Mouse (Mus musculus): ENCODE results near the gene Adam22. TPM values are rescaled to one million over a fixed set of nuclear protein-coding genes. Genes with fewer than 3 reads are reported as not detected.

Adam22 gene
- 4.5 and 6.2 TPM in 2 replicates for polyA plus RNA-seq (2015; fragmentation: Nextera tagmentation; extraction: Ambion mirVana)

GRCm38 (mm10) chr5:8367614-8368327 is at the start of gene Adam22:
TSS of gene Adam22 (minus strand) at chr5:8368160.
- peaks cover 15% of the 10 kb centered on the region; the same call in 1 of the 2 replicates for H3K27me3 ChIP-seq (replicated peaks)
- H3K9ac ChIP-seq, result peak within 1 kb of the TSS; percentile 60
- peak within 1 kb of the TSS; percentile 95 for H3K4me2 ChIP-seq (replicated peaks)
- H3K36me3 ChIP-seq, result no peaks in the 10 kb centered on the region
- no peak within 1 kb of the TSS for H3K27ac ChIP-seq
- H3K9me3 ChIP-seq, result no peaks in the 10 kb centered on the region
- peak within 1 kb of the TSS; percentile 70 for H3K4me3 ChIP-seq (replicated peaks)
- ATAC-seq, result peak; percentile 92
- peaks cover 7% of the 10 kb centered on the region; the same call in 1 of the 2 replicates for H3K4me1 ChIP-seq (replicated peaks)
- under 1% methylated on average over 55 of the region's 55 CpGs for WGBS

- Histone ChIP-seq H3K4me2 (replicated peaks) (no peak overlapping the region), H3K9ac (no peak overlapping the region), H3K4me3 (replicated peaks) (no peak overlapping the region), H3K27me3 (replicated peaks) (no peaks in the 10 kb centered on the region), H3K4me1 (replicated peaks) (no peaks in the 10 kb centered on the region), H3K27ac (no peak overlapping the region), H3K9me3 (no peaks in the 10 kb centered on the region), H3K36me3 (peaks cover 4% of the 10 kb centered on the region; the same call in 1 of the 2 replicates)
- 68% methylated on average over 1 of the region's 1 CpGs for WGBS
- no peak for ATAC-seq
Measured at GRCm38 (mm10) chr5:8417443-8417842, 49.5 kb upstream of the Adam22 start.

- no peak for ATAC-seq
- Histone ChIP-seq H3K27me3 (replicated peaks) (no peaks in the 10 kb centered on the region), H3K36me3 (peaks cover 5% of the 10 kb centered on the region; the same call in 1 of the 2 replicates), H3K9ac (no peak overlapping the region), H3K4me3 (replicated peaks) (no peak overlapping the region), H3K27ac (no peak overlapping the region), H3K9me3 (no peaks in the 10 kb centered on the region), H3K4me1 (replicated peaks) (no peaks in the 10 kb centered on the region), H3K4me2 (replicated peaks) (no peak overlapping the region)
- WGBS, result 90% methylated on average over 3 of the region's 3 CpGs
Measured at GRCm38 (mm10) chr5:8416683-8417413, 48.9 kb upstream of the Adam22 start.

- Histone ChIP-seq H3K27me3 (replicated peaks) (no peaks in the 10 kb centered on the region), H3K36me3 (peaks cover 10% of the 10 kb centered on the region), H3K4me3 (replicated peaks) (no peak overlapping the region), H3K9me3 (no peaks in the 10 kb centered on the region), H3K4me2 (replicated peaks) (no peak overlapping the region), H3K27ac (no peak overlapping the region), H3K9ac (no peak overlapping the region), H3K4me1 (replicated peaks) (no peaks in the 10 kb centered on the region)
- no peak for ATAC-seq
- WGBS, result 91% methylated on average over 4 of the region's 4 CpGs
Measured at GRCm38 (mm10) chr5:8408746-8409145, 40.8 kb upstream of the Adam22 start.

- Histone ChIP-seq H3K4me1 (replicated peaks) (no peaks in the 10 kb centered on the region), H3K36me3 (peaks cover 12% of the 10 kb centered on the region), H3K27ac (no peak overlapping the region), H3K9me3 (no peaks in the 10 kb centered on the region), H3K9ac (no peak overlapping the region), H3K27me3 (replicated peaks) (no peaks in the 10 kb centered on the region), H3K4me3 (replicated peaks) (no peak overlapping the region), H3K4me2 (replicated peaks) (no peak overlapping the region)
- 94% methylated on average over 13 of the region's 13 CpGs for WGBS
- ATAC-seq, result no peak
Measured at GRCm38 (mm10) chr5:8397587-8398249, 29.8 kb upstream of the Adam22 start.

- Histone ChIP-seq H3K27ac (no peak overlapping the region), H3K9me3 (no peaks in the 10 kb centered on the region), H3K9ac (no peak overlapping the region), H3K4me3 (replicated peaks) (no peak overlapping the region), H3K36me3 (peaks cover 10% of the 10 kb centered on the region), H3K4me1 (replicated peaks) (no peaks in the 10 kb centered on the region), H3K27me3 (replicated peaks) (no peaks in the 10 kb centered on the region), H3K4me2 (replicated peaks) (no peak overlapping the region)
- 79% methylated on average over 1 of the region's 1 CpGs for whole genome bisulfite sequencing
- ATAC-seq, result no peak
Measured at GRCm38 (mm10) chr5:8393891-8394583, 26.1 kb upstream of the Adam22 start.

GRCm38 (mm10) chr5:8374297-8374906 is 6.4 kb upstream of the Adam22 start:
- no peaks in the 10 kb centered on the region for H3K4me1 ChIP-seq (replicated peaks)
- H3K9ac ChIP-seq, result no peak overlapping the region
- H3K27me3 ChIP-seq (replicated peaks), result no peaks in the 10 kb centered on the region
- 77% methylated on average over 5 of the region's 5 CpGs for WGBS
- H3K36me3 ChIP-seq, result no peaks in the 10 kb centered on the region
- H3K4me3 ChIP-seq (replicated peaks), result no peak overlapping the region
- H3K4me2 ChIP-seq (replicated peaks), result no peak overlapping the region
- ATAC-seq, result no peak
- H3K9me3 ChIP-seq, result no peaks in the 10 kb centered on the region
- no peak overlapping the region for H3K27ac ChIP-seq

- 73% methylated on average over 4 of the region's 4 CpGs for WGBS
- 0 out of 2 replicates have a peak, but pooled peaks cover 2% of the 10 kb centered on the region for H3K27me3 ChIP-seq (replicated peaks)
- H3K36me3 ChIP-seq, result no peaks in the 10 kb centered on the region
- no peaks in the 10 kb centered on the region for H3K9me3 ChIP-seq
- H3K27ac ChIP-seq, result no peak overlapping the region
- no peak for ATAC-seq
- no peaks in the 10 kb centered on the region for H3K4me1 ChIP-seq (replicated peaks)
- no peak overlapping the region for H3K9ac ChIP-seq
- H3K4me3 ChIP-seq (replicated peaks), result no peak overlapping the region
- no peak overlapping the region for H3K4me2 ChIP-seq (replicated peaks)
Measured at GRCm38 (mm10) chr5:8373415-8373814, 5.5 kb upstream of the Adam22 start.

GRCm38 (mm10) chr5:8368781-8369180 is 821 bp upstream of the Adam22 start:
- H3K9me3 ChIP-seq, result no peaks in the 10 kb centered on the region
- H3K27me3 ChIP-seq (replicated peaks), result peaks cover 15% of the 10 kb centered on the region; the same call in 1 of the 2 replicates
- H3K36me3 ChIP-seq, result no peaks in the 10 kb centered on the region
- no peak for ATAC-seq
- H3K4me2 ChIP-seq (replicated peaks), result peak overlapping the region; percentile 95; the same call in 1 of the 2 replicates
- H3K4me3 ChIP-seq (replicated peaks), result no peak overlapping the region
- no peak overlapping the region for H3K9ac ChIP-seq
- H3K27ac ChIP-seq, result no peak overlapping the region
- H3K4me1 ChIP-seq (replicated peaks), result peaks cover 7% of the 10 kb centered on the region; the same call in 1 of the 2 replicates
- WGBS, result 59% methylated on average over 5 of the region's 5 CpGs

GRCm38 (mm10) chr5:8368328-8368692 is 350 bp upstream of the Adam22 start:
- peak; percentile 48; the same call in 1 of the 2 replicates for ATAC-seq
- H3K9ac ChIP-seq, result no peak overlapping the region
- WGBS, result 42% methylated on average over 7 of the region's 7 CpGs

More at GRCm38 (mm10) chr5:8368328-8368692, 350 bp upstream of the Adam22 start:
- Histone ChIP-seq H3K27ac (no peak overlapping the region), H3K4me3 (replicated peaks) (peak overlapping the region; percentile 70), H3K4me1 (replicated peaks) (peaks cover 7% of the 10 kb centered on the region; the same call in 1 of the 2 replicates), H3K27me3 (replicated peaks) (peaks cover 15% of the 10 kb centered on the region; the same call in 1 of the 2 replicates), H3K4me2 (replicated peaks) (peak overlapping the region; percentile 95), H3K9me3 (no peaks in the 10 kb centered on the region), H3K36me3 (no peaks in the 10 kb centered on the region)
